Mouse (Mus musculus): Measurements from ENCODE around the gene Tmem190.
"Not testable (repeated sequence)": the region's sequence is repeated elsewhere in the genome, so short reads cannot be mapped to it uniquely, and the experiment has no call there.

Tmem190 gene

DNA sequence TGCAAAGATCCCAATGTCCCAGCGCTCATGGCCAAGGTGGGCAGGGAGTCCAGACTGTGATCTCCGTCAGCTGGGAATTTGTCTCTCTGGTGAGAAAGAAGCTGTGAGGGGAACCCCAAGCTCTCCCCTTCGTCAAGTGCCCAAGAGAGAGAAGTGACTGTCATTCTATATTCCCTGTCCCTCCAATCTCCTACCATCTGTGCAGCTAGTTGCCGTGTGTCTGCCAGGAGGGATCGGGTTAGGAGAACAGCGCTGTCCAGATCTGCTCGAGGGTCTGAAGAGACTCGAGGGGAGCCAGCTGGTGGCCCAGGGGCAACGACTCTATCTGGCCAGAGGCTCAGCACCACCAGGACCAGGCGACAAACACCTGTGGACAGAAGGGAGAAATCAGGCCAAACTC lies 6.6 kb upstream of the Tmem190 start:
- DNase-seq (ENCODE audit: low read depth, low spot score): no peak

DNA sequence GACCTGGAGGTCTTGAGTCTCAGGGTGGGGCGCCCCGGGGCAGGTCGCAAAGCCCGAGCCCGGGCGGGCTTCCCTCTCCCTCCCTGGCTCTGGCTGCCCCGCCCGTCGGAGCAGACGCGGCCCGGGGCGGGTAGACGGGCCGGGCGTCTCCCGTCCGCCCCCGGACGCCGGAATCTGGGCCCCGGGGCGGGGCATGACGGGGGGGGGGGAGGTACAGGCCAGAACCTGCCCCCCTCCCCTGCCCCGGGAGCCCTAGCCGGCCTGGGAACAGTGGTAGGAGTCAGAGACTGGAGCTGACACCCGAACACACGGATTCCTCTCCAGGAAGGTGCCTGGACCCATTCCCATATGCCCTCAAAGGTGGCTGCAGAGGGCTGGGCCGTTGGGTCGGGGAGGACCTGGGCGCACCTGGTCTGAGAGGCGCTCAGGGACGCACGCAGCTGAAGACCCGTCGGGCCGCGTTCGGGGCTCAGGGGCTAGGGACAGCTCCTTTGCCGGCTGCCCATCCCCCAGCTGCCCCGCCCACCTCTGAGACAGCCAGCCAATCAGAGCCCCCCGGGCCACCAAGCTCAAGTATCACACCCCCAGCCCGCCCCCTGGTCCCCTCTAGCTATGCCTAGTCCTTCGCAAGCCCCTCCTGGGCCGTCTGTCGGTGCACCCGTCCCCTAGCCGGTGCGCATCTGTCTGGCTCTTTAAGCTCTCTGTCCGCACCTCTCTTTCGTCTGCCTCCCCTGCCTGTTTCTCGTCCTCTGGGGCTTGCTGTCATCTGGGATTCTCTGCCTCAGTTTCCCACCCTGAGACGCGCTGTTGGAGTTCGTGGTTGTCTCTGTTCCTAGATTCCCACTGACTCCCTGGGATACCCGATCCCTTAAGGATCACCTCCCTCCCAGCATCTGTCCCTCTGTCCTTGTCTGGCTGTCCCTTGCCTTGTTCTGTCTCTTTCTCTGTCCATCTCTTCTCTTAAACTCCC lies 5.6 kb upstream of the Tmem190 start:
- DNase-seq (ENCODE audit: low read depth, low spot score): peak; percentile 53

DNA sequence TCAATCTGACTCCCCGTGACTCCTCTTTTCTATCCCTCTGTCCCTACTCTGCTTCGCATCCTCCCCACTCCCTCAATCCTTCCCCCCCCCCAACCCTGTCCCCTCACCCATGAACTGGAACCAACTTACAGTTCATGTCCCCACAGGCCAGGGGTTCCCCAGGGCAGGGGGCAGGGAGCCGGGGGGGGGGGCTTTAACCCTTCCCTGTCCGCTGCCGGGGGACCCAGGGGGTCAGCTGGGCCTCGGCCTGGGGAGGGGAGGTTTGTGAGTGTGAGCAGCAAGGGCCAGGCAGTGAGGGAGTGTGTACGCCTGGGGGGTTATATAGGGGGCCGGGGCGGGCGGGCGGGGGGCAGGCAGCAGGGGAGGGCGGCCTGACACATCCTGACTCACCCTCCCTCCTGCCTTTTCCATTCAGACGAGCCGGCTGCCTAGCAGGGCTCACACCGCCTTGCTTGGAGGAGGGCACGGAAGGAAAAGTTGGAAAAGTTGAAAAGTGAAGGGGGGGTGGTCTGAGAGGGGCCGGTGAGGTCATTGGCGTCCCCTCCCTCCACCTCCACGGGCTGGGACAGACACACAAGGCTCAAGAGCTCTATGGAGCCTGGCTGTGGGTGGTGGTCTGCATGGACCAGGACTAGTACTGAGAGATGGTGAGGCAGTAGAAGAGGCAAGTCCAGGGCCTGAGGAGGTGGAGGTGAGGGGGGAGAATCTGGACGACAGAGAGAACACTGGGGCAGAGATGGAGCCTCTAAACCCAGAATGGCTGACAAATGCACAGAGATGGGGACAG lies 4.7 kb upstream of the Tmem190 start:
- DNase-seq (ENCODE audit: low read depth, low spot score): no peak

DNA sequence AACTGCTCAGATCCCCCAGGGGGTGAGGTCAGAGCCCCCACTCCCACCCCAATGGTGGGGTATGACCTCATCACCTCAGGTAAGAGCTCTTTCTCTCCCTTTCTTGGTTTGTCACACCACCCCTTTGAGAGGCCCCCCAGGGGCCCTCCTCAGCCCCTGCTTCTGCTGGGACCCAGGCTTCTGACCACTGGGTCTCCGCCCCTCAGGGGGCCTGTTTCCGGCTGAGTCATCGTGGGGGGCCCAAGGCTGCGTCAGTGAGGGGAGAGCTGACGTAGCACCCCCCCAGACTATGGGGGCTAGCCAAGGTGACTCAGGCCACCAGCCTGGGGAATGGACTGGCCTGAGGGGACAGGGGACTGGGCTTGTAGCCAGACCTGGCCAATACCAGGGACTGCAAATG lies 2.8 kb upstream of the Tmem190 start:
- DNase-seq (ENCODE audit: low read depth, low spot score): no peak

GRCm38 (mm10) chr7:4782130-4782529 lies 607 bp upstream of the Tmem190 start:
- no peak for DNase-seq (ENCODE audit: low read depth, low spot score)

- no peak for DNase-seq (ENCODE audit: low read depth, low spot score)
Observed at GRCm38 (mm10) chr7:4783667-4784268, 1.0 kb downstream of the Tmem190 start.

- no peak for DNase-seq (ENCODE audit: low read depth, low spot score)
Observed at GRCm38 (mm10) chr7:4788499-4789435, 6.0 kb downstream of the Tmem190 start.

DNA sequence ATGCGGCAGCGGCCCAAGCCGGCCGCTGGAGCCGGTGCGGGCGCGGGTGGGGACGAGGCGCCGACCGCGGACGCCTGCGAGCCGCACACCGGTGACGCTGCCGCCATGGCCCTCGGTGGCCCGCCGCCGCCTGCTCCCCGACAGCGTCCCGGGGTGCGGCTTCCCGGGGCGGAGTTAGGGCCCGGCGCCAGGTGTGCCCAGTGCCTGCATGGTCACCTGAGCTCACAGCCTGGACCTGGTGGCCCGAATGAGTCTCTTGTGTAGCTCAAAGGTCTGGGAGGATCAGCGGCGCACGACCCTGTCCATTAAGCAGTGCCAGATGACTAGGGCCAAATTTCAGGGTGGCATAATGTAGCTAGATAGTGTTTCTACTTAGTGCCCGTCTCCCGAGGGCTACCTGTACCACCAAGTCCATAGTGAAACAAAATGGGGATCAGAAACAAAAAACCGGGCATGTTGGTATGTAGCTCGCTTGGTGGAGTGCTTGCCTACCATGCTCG lies 6.7 kb downstream of the Tmem190 start, which contains the start of gene Tmem238:
Gene Tmem238, minus strand, starts transcription at position 221 of the 500 bp plus-strand sequence.
- no peak for DNase-seq (ENCODE audit: low read depth, low spot score)

- DNase-seq (ENCODE audit: low read depth, low spot score): peak; percentile 96
Observed at GRCm38 (mm10) chr7:4792278-4793212, 9.8 kb downstream of the Tmem190 start, which contains the start of gene Rpl28. Rpl28 (plus strand) TSS chr7:4792874.

DNA sequence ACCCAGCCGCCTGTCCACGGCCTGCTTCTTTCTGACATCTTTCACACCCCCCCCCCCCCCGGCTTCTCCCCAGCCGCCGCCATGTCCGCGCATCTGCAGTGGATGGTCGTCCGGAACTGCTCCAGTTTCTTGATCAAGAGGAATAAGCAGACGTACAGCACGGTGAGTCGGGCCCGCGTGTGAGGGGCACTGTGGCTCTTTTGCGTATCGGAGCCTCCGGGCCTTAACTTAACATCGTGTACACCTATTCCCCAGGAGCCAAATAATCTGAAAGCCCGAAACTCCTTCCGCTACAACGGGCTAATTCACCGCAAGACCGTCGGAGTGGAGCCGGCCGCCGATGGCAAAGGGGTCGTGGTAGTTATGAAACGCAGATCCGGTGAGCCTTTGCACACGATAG lies 10.5 kb downstream of the Tmem190 start:
- DNase-seq (ENCODE audit: low read depth, low spot score): not testable (repeated sequence)

GRCm38 (mm10) chr7:4793674-4794073 lies 10.9 kb downstream of the Tmem190 start:
- DNase-seq (ENCODE audit: low read depth, low spot score): no peak

- no peak for DNase-seq (ENCODE audit: low read depth, low spot score)
Observed at GRCm38 (mm10) chr7:4794631-4795168, 12.0 kb downstream of the Tmem190 start.

- peak; percentile 79 for DNase-seq (ENCODE audit: low read depth, low spot score)
Observed at GRCm38 (mm10) chr7:4795767-4796433, 13.2 kb downstream of the Tmem190 start.

- DNase-seq (ENCODE audit: low read depth, low spot score): no peak
Observed at GRCm38 (mm10) chr7:4802247-4802646, 19.5 kb downstream of the Tmem190 start.

- DNase-seq (ENCODE audit: low read depth, low spot score): peak; percentile 76
Observed at GRCm38 (mm10) chr7:4806716-4807115, 24.0 kb downstream of the Tmem190 start.

DNA sequence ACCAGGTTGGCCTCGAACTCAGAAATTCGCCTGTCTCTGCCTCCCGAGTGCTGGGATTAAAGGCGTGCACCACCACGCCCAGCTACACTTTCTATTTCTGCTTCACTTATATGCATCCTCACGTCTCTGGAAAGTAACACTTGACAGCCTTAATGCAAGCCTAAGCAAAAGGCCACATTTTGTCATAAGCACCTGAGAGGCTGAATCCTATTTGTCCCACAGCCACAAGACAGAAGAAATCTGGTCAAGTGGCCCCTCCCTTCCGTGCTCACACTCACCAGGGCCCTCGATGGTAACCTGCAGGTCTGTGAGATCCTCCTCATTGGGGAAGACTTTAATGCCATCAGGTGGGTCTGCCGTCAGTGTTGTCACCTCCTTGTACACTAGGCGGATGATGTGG lies 28.4 kb downstream of the Tmem190 start:
- not testable (repeated sequence) for DNase-seq (ENCODE audit: low read depth, low spot score)

DNA sequence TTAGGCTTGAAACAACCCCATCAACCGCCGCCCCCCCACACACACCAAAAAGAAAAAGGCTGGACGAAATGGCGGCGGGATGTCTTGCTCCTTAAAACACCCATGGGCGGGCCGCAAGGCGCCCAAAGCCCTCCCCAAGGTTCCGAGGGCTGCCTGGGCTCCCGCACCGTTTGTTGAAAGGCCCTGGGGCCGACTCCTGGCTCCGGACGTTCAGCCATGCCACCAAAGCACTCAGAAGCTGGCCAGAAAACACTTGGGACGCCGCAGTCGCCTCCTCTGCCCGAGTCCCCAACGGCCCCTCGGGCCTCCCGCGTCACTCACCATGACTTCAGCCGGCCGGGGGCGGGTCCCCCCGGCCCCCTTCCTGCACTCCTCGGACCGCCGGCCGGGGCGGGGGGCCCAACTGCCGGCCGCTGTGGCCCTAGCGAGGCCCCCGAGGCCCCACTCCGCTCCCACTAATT lies 29.1 kb downstream of the Tmem190 start:
- DNase-seq (ENCODE audit: low read depth, low spot score): no peak

- peak; percentile 100 for DNase-seq (ENCODE audit: low read depth, low spot score)
Observed at GRCm38 (mm10) chr7:4812303-4813104, 29.8 kb downstream of the Tmem190 start, which contains the start of gene Ube2s. Ube2s (minus strand) TSS chr7:4812590.
